Mouse (Mus musculus): ENCODE measurements at regions not wholly inside any gene's neighbourhood (a gene's known extent, or its start where the extent isn't known, plus 50 kb on each side); places are given as distances from the start of the nearest gene placed in this dataset.
"Not testable (repeated sequence)": the region's sequence is repeated elsewhere in the genome, so short reads cannot be mapped to it uniquely, and the experiment has no call there.

DNA sequence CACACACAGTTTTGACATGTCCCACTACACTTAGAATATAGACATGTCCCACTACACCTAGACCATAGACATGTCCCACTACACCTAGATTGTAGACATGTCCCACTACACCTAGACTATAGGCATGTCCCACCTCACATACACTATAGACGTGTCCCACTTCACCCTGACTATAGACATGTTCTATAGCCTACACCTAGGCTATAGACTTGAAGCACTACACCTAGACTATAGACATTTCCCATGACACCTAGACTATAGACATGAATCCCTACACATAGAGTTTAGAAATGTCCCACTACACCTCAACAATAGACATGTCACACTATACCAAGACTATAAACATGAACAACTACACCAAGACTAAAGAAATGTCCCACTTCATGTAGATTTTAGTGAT, 2580.9 kb downstream of the Gm37988 start:
- ATAC-seq (replicated peaks; ENCODE audit: low FRiP score, poor library complexity, severe bottlenecking) = no peak

- ATAC-seq (replicated peaks; ENCODE audit: low FRiP score, poor library complexity, severe bottlenecking) = no peak
Observed at GRCm38 (mm10) chr1:7393508-7393907, 2585.8 kb downstream of the Gm37988 start.

DNA sequence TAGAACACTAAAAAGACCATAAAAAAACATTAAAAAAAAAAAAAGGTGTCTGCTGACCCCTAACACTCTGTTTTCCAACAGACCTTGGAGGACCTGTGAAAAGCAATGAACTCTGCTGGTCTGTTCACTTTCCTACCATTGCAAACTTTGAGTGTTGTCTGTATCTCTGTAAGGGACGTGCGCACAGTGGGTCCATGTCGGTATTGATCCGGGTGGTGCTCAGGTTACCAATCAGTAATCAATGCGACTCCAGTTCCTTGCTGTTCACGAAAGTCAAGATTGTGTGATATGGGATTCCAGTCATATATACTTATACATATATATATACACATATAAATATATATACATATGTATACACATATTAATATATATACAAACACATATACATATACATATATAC, 2586.5 kb downstream of the Gm37988 start:
- no peak for ATAC-seq (replicated peaks; ENCODE audit: low FRiP score, poor library complexity, severe bottlenecking)

DNA sequence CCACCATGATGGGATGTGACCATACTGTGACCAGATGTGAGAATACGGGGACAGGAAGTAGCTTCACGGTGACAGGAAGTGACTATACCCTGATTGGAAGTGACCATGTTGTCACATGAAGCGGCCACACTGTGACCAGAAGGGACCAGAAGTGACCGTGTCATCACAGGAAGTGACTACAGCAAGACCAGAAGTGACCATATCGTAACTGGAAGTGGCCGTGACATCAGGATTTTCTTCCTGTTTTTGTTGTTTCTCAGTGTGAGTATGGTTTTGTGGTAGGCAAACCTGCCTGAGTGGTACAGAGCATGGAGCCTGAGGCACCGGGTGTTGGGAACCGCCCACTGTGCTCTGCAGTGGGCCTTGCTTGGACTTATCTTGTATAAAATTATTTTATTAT, 2587.8 kb downstream of the Gm37988 start:
- no peak for ATAC-seq (replicated peaks; ENCODE audit: low FRiP score, poor library complexity, severe bottlenecking)

DNA sequence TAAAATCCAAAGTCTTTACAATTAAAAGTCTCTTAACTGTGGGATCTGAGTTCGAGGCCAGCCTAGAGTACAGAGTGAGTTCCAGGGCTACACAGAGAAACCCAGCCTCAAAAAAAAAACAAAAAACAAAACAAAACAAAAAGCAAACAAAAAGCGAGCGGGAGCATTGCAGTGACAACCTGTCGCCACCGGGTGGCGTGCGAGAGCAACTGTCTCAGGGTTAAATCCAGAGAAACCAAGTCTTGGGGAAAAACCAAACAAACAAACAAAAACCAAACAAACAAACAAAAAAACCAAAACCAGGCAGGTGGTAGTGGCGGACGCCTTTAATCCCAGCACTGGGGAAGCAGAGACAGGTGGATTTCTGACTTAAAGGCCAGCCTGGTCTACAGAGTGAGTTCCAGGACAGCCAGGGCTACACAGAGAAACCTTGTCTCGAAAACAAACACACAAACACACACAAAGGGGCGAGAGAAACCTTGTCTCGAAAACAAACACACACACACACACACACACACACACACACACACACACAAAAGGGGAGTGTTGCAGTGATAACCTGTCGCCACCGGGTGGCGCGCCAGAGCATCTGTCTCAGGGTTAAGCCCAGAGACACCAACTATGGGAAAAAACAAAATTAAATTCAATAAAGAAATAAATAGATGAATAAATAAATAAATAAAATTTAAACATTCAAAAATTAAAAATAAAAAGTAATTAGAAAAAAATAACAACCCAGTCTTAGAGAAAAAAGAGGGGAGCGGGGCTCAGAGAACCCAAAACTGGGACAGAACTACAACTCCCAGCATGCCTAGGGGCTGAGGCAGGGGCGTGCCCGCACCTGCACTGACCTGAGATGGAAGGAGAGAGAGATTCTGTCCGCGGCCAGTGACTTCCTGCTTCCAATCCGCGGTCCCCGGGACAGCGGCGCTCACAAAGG, 2589.4 kb downstream of the Gm37988 start:
- peak; percentile 91 for ATAC-seq (replicated peaks; ENCODE audit: low FRiP score, poor library complexity, severe bottlenecking)

GRCm38 (mm10) chr1:7397807-7398446, 2590.2 kb downstream of the Gm37988 start:
- ATAC-seq (replicated peaks; ENCODE audit: low FRiP score, poor library complexity, severe bottlenecking) = peak; percentile 99

- no peak for ATAC-seq (replicated peaks; ENCODE audit: low FRiP score, poor library complexity, severe bottlenecking)
Observed at GRCm38 (mm10) chr1:7398678-7399218, 2591.1 kb downstream of the Gm37988 start.

DNA sequence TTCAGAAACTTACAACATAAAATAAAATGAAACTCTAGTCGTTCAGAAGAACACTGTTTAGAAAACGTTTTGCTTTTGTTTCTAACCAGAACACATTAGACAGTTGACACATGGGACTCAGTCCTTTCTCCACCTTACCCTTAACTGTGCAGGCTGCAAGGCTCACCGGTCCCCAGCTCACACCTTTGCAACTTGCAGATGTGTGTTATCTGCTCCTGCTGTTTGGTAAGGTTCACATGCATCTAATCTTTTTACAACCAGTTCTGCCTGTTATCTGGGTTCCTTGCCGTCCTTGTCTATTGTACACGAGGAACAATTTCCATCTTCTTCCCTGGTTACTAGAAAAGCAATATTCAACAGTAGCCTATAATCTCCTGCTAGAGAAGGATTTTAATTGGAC, 2598.0 kb downstream of the Gm37988 start:
- ATAC-seq (replicated peaks; ENCODE audit: low FRiP score, poor library complexity, severe bottlenecking) = not testable (repeated sequence)

- ATAC-seq (replicated peaks; ENCODE audit: low FRiP score, poor library complexity, severe bottlenecking) = no peak
Observed at GRCm38 (mm10) chr1:7414444-7414843, 2606.8 kb downstream of the Gm37988 start.

- ATAC-seq (replicated peaks; ENCODE audit: low FRiP score, poor library complexity, severe bottlenecking) = no peak
Observed at GRCm38 (mm10) chr1:7451660-7452155, 2644.0 kb downstream of the Gm37988 start.

DNA sequence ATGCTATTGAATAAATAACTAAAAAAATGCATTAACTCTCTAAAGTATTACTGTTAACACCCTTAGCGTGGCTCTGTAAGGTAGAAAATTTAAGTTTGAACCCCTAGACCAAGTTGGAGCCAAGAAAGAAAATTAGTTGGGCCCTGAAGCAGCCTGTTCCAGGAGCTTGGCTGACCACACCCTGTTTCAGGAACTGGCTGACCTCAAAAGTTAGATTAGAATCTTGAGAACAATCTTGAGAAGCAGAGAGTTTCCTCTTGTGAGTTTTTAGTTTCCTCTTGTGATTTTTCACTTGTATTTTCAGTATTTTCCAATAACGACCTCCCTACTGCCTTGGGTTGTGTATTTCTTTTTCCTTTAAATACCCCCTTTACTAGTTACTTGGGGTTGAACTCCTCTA, 2647.2 kb downstream of the Gm37988 start:
- no peak for ATAC-seq (replicated peaks; ENCODE audit: low FRiP score, poor library complexity, severe bottlenecking)

DNA sequence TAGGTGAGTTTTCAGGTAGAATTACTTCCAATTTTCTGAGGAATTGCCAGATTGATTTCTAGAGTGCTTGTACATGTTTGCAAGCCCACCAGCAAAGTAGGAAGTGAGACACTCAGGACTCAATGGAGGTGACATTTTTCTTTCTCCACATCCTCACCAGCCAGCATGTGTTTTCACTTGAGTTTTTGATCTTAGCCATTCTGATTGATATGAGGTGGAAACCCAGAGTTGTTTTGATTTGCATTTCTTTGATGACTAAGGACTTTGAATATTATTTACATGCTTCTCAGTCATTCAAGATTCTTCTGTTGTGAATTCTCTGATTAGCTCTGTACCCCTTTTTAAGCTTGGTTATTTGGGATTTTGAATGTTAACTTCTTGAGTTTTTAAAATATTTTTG, 2650.2 kb downstream of the Gm37988 start:
- no peak for ATAC-seq (replicated peaks; ENCODE audit: low FRiP score, poor library complexity, severe bottlenecking)

DNA sequence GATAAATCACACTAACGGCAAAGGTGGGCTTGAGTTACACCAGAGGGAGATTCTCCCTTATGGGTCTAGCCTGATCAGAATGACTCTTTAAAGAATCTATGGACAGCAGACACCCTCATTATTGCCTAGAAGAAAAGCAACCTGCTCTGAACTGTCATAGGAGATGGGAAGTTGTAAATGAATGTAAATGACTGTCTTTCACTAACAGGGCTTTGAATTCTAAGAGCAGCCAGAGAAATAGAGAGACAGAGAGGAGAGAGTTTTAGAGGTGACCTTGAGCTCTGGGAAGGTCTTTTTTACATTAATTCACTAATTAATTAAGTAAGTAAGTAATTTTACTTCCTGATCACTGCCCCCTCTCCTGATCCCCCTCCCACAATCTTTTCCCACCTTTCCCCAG, 2686.4 kb downstream of the Gm37988 start:
- ATAC-seq (replicated peaks; ENCODE audit: low FRiP score, poor library complexity, severe bottlenecking) = no peak

GRCm38 (mm10) chr1:7499042-7499441, 2691.3 kb downstream of the Gm37988 start:
- no peak for ATAC-seq (replicated peaks; ENCODE audit: low FRiP score, poor library complexity, severe bottlenecking)

DNA sequence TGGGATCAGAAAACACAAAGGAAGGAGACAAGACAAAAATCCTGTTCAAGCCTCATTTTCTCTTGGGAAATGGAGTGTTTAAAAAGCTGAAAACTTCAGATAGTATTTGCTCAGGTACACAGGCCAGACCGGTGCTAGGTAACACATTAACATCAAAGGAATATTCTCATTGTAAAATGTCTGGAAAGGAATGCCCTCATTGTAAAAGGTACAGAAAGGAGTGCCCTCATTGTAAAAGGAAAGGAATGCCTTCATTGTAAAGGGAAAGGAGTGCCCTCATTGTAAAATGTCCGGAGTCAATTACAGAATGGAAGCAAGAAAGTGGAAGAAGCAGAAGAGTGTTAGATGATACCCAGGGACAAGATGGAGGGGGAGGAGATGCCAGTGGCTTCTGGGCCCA, 2694.7 kb downstream of the Gm37988 start:
- no peak for ATAC-seq (replicated peaks; ENCODE audit: low FRiP score, poor library complexity, severe bottlenecking)

DNA sequence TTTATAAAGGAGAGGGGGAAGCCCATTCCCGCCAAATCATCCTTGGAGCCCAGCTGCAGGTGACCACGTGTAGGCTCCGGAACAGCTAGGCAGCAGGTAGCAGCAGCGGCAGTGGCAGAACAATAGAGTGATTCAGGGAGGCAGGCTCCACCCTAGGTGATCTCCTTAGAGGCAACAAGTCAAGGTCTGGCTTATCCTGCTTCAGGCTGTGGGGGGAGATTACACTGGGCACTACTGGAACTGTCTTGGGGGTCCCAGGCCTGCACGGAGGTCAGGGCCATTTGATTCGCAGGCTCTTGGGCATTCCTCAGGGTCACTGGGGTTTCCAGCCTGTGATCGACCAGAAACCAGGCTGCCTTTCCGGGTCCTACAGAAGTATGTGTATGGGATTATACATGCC, 2711.1 kb downstream of the Gm37988 start:
- no peak for ATAC-seq (replicated peaks; ENCODE audit: low FRiP score, poor library complexity, severe bottlenecking)

DNA sequence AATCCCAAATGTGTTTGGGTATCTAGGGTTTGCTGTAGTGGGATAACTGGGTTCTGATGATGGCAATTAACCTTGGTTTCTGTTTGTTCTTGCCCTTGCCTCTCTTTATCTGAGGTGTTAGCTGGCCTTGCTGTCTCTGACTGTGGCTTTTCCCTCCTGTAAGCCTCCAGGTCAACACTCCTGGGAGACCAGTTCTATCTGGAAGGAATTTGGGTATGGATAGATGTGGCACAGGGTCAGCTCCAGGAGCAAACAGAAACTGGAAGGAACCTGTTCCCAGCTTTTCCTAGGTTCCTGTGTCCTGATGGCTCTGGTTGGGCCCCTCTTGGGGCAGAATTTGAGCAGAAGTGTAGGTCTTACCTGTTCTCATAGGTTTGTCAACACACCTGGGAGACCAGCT, 2725.8 kb downstream of the Gm37988 start:
- ATAC-seq (replicated peaks; ENCODE audit: low FRiP score, poor library complexity, severe bottlenecking) = no peak

- no peak for ATAC-seq (replicated peaks; ENCODE audit: low FRiP score, poor library complexity, severe bottlenecking)
Observed at GRCm38 (mm10) chr1:7535191-7535590, 2727.5 kb downstream of the Gm37988 start.

DNA sequence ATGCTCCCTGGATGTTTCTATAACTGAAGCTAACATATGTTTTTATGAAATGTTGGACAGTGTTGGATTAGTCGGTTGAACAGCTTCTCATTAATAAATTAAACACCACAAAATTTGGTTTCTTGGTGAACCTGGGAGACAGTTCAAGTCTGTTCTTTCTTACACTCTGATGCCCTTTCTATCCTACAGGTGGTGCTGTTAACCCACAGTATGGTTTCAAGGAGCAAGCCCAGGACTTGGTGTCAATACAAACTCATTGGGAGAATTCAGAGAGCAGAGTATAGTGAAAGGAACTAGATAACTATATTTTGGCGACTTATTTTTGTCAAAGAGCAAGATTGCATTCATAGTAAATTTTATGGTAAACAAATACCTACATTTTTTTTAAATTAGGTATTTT, 2735.8 kb downstream of the Gm37988 start:
- ATAC-seq (replicated peaks; ENCODE audit: low FRiP score, poor library complexity, severe bottlenecking) = no peak

- no peak for ATAC-seq (replicated peaks; ENCODE audit: low FRiP score, poor library complexity, severe bottlenecking)
Observed at GRCm38 (mm10) chr1:7548261-7548660, 2740.6 kb downstream of the Gm37988 start.

- ATAC-seq (replicated peaks; ENCODE audit: low FRiP score, poor library complexity, severe bottlenecking) = no peak
Observed at GRCm38 (mm10) chr1:7574787-7575186, 2767.1 kb downstream of the Gm37988 start.

All from erythroid progenitor cell, adult 5-6 weeks (primary cell).